Mouse (Mus musculus) spleen, embryonic (tissue): ENCODE results near the gene Pex14.

Source experiments
- CTCF ChIA-PET: fragments of 350-600 bp; sonication (Branson Sonifier 250); formaldehyde crosslinking; loops from one replicate; lab custom pipeline; 2022; lab: Charles Lee

The Pex14 gene

DNA sequence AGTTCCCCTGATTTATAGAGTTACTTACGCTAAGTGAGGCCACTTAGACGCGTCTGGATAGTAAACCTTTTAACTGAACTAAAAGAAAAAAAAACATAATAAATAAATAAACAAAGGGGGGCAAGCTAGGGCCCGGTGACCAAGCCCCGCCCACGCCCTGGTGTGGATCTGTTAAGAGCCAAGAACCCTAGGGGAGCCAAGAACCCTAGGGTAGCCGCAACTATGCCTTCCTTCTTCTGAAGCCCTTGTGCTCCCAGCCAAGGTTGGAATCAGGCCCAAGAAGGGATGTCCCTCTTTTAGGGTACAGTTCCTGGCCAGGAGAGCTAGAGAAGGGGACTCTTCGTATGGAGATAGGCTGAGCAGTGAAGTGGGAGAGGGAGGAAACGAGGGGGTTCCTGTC is 176.3 kb downstream of the Pex14 start:
- CTCF ChIA-PET = no interaction called here

DNA sequence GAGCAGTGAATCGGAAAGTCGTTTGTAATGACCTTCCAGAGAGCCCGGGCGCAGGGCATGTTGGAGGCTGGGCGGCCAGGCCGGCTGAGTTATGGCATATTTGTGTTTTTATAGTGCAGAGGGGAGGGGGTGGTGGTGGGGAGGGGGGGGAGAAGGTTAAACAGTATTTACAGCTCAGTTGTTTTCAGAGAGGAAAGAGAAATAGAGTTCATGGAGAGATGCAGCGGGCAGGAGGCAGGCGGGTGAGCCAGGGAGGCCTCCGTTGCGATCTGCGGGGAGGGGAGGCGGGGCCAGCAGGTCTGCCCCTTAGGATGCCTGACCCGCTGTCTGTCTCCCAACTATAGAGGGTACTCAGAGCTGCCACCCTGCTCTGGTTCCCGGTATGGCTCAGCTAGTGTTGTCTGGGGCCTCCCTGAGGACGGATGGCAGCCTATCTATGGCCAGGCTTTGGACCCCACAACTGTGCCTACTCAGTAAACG is 177.4 kb downstream of the Pex14 start:
- CTCF ChIA-PET = no interaction called here

GRCm38 (mm10) chr4:148920610-148921009 is 179.1 kb downstream of the Pex14 start:
- CTCF ChIA-PET = no interaction called here

DNA sequence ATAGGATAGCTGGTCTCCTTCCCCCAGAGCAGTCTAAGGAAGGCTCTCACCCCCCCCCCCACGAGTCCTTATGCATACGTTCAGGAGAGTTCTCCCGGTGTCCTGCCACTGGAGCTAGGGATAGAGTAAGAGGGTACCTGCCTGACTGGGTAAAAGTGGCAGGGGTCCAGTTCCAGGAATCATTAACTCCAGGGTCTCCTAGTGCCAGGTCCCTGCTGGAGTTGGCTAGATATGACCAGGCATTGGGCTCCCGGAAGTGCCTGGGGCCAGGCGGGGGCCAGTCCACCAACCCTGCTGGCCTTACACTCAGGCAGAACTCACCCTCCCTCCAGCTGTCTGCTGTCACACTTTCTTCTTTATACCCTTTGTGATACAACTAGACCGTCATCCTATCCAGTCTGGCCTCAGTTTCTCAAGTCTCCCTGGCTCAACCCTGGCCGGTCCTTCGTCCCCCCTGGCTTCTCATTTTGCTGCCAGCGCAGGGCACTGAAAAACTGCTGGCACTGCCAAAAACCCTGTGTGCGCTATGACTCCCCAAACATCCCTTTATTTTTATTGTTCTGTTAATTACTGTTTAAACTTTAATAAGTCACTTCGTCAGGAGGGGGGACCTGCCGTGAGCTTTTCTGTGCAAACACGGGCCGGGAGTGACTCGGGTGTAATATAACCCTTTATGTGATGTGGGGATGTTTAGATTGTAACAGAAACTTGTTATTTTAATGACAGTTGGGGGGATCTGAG is 180.8 kb downstream of the Pex14 start:
- CTCF ChIA-PET = interaction anchor here (0.8 kb wide), 1 partner anchor 10 kb away, joined by 3 read pairs; no protein-coding TSS in a partner anchor

GRCm38 (mm10) chr4:148915849-148916248 is 183.8 kb downstream of the Pex14 start:
- CTCF ChIA-PET = no interaction called here

DNA sequence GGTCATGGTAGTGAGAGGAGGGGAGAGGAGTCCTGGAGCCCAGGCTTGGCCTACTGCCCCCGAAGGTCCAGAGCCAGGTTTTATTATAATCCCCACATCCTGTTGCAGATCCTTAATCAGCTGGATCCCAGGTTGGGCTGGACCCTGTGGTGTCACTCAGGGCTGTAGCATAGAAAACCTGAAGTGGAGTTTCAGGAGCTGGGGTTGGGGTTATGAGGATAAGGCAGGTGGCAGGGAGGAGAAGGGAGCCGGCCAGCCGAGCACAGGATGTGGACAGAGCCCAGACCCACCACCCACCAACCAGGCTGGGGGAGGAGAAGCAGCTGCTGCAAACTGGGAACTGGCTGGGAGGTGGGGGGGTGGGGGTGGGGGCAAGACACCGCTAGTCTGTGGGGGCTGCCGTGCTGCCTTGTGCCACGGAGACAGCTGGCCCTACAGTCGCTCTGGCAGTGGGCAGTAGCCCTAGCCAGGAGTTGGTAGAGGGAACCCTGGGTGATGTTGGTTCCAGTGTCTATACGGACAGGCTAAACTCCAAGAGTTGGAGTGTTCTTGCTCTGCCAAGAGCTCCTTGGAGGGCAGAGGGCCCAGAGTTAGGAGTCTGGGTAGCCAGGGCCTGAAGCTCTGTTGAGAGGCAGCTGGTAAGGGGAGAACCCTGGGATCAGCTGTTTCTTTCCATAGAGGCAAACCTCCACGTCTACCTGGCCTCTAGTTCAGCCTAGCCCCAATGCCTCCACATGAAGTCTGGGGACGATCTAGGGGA is 184.6 kb downstream of the Pex14 start:
- CTCF ChIA-PET = interaction anchor here (0.7 kb wide), 1 partner anchor 125 kb away, joined by 3 read pairs; no protein-coding TSS in a partner anchor

- CTCF ChIA-PET = no interaction called here
These were observed 186.7 kb downstream of the Pex14 start for GRCm38 (mm10) chr4:148912826-148913590.

- CTCF ChIA-PET = no interaction called here
These were observed 187.5 kb downstream of the Pex14 start for GRCm38 (mm10) chr4:148912134-148912533.
